Mouse (Mus musculus) CH12F3 (cell line): ENCODE data around the gene Plcb4.
"Not testable (repeated sequence)": the region's sequence is repeated elsewhere in the genome, so short reads cannot be mapped to it uniquely, and the experiment has no call there.

Experiments used
- in situ Hi-C: fragments of 300-500 bp; cut with MboI; formaldehyde crosslinking; loops from 2 replicates; pipeline ENCODE4 v1.14.3; 2020; ENCODE audit warnings: low sequenced_read_pairs

The Plcb4 gene

GRCm38 (mm10) chr2:135672459-135673104 is 13.8 kb downstream of the Plcb4 start:
- in situ Hi-C loops, result no loop called here

GRCm38 (mm10) chr2:135673649-135674048 is 14.8 kb downstream of the Plcb4 start:
- in situ Hi-C loops, result no loop called here

GRCm38 (mm10) chr2:135675284-135675683 is 16.5 kb downstream of the Plcb4 start:
- in situ Hi-C loops, result no loop called here

GRCm38 (mm10) chr2:135676978-135677501 is 18.2 kb downstream of the Plcb4 start:
- in situ Hi-C loops, result no loop called here

GRCm38 (mm10) chr2:135677601-135678000 is 18.8 kb downstream of the Plcb4 start:
- in situ Hi-C loops, result no loop called here

- in situ Hi-C loops, result no loop called here
Observed at GRCm38 (mm10) chr2:135680001-135680400, 21.2 kb downstream of the Plcb4 start.

GRCm38 (mm10) chr2:135680406-135681134 is 21.8 kb downstream of the Plcb4 start:
- in situ Hi-C loops, result no loop called here

GRCm38 (mm10) chr2:135683684-135684440 is 25.1 kb downstream of the Plcb4 start:
- in situ Hi-C loops, result no loop called here

GRCm38 (mm10) chr2:135686692-135687091 is 27.9 kb downstream of the Plcb4 start:
- in situ Hi-C loops, result no loop called here

GRCm38 (mm10) chr2:135687585-135687984 is 28.8 kb downstream of the Plcb4 start:
- in situ Hi-C loops, result no loop called here

- in situ Hi-C loops, result no loop called here
Observed at GRCm38 (mm10) chr2:135692568-135693488, 34.0 kb downstream of the Plcb4 start.

GRCm38 (mm10) chr2:135700686-135701413 is 42.0 kb downstream of the Plcb4 start:
- in situ Hi-C loops, result no loop called here

GRCm38 (mm10) chr2:135704673-135705072 is 45.9 kb downstream of the Plcb4 start:
- in situ Hi-C loops, result no loop called here

GRCm38 (mm10) chr2:135707305-135707704 is 48.5 kb downstream of the Plcb4 start:
- in situ Hi-C loops, result no loop called here

GRCm38 (mm10) chr2:135708386-135708785 is 49.6 kb downstream of the Plcb4 start:
- in situ Hi-C loops, result no loop called here

- in situ Hi-C loops, result no loop called here
Observed at GRCm38 (mm10) chr2:135708796-135709195, 50.0 kb downstream of the Plcb4 start.

GRCm38 (mm10) chr2:135709736-135710135 is 50.9 kb downstream of the Plcb4 start:
- in situ Hi-C loops, result not testable (repeated sequence)

GRCm38 (mm10) chr2:135711049-135711924 is 52.5 kb downstream of the Plcb4 start:
- in situ Hi-C loops, result no loop called here

GRCm38 (mm10) chr2:135711925-135712288 is 53.1 kb downstream of the Plcb4 start:
- in situ Hi-C loops, result no loop called here
